Mouse (Mus musculus): ENCODE results near the gene Cyb5r3.
"Not testable (repeated sequence)": the region's sequence is repeated elsewhere in the genome, so short reads cannot be mapped to it uniquely, and the experiment has no call there.

Cyb5r3 gene

GRCm38 (mm10) chr15:83149196-83150072, 23.0 kb downstream of the Cyb5r3 start, which contains the start of gene Poldip3:
Gene Poldip3, minus strand, starts transcription at chr15:83149384.
- peak; percentile 99 for DNase-seq

- DNase-seq = no peak
Measured at GRCm38 (mm10) chr15:83148801-83149195, 23.6 kb downstream of the Cyb5r3 start.

- peak in 1 of 2 experiments; percentile 53 for DNase-seq
Measured at GRCm38 (mm10) chr15:83148395-83148794, 24.0 kb downstream of the Cyb5r3 start.

- no peak for DNase-seq
Measured at GRCm38 (mm10) chr15:83145541-83145940, 26.9 kb downstream of the Cyb5r3 start.

GRCm38 (mm10) chr15:83142861-83143260, 29.5 kb downstream of the Cyb5r3 start:
- no peak for DNase-seq

- DNase-seq = no peak
Measured at GRCm38 (mm10) chr15:83135654-83136053, 36.7 kb downstream of the Cyb5r3 start.

GRCm38 (mm10) chr15:83134671-83135070, 37.7 kb downstream of the Cyb5r3 start:
- no peak for DNase-seq

- no peak for DNase-seq
Measured at GRCm38 (mm10) chr15:83129530-83130231, 42.7 kb downstream of the Cyb5r3 start.

- not testable (repeated sequence) for DNase-seq
Measured at GRCm38 (mm10) chr15:83127037-83127436, 45.4 kb downstream of the Cyb5r3 start.

- DNase-seq = no peak
Measured at GRCm38 (mm10) chr15:83126582-83126981, 45.8 kb downstream of the Cyb5r3 start.

GRCm38 (mm10) chr15:83124625-83125024, 47.8 kb downstream of the Cyb5r3 start:
- DNase-seq = no peak

- DNase-seq = peak; percentile 91 to 94
Measured at GRCm38 (mm10) chr15:83122566-83123145, 49.7 kb downstream of the Cyb5r3 start, which contains the start of gene Rrp7a. Gene Rrp7a, minus strand, starts transcription at chr15:83122801.

GRCm38 (mm10) chr15:83121709-83122565, 50.5 kb downstream of the Cyb5r3 start:
- peak; percentile 56 to 66 for DNase-seq

GRCm38 (mm10) chr15:83118360-83118759, 54.0 kb downstream of the Cyb5r3 start:
- peak; percentile 80 to 83 for DNase-seq

GRCm38 (mm10) chr15:83115071-83115470, 57.3 kb downstream of the Cyb5r3 start:
- no peak for DNase-seq

GRCm38 (mm10) chr15:83114106-83114505, 58.3 kb downstream of the Cyb5r3 start:
- DNase-seq = no peak

- peak; percentile 73 to 87 for DNase-seq
Measured at GRCm38 (mm10) chr15:83112898-83113297, 59.5 kb downstream of the Cyb5r3 start.

- DNase-seq = no peak
Measured at GRCm38 (mm10) chr15:83111874-83112273, 60.5 kb downstream of the Cyb5r3 start.

- no peak for DNase-seq
Measured at GRCm38 (mm10) chr15:83111290-83111689, 61.1 kb downstream of the Cyb5r3 start.

GRCm38 (mm10) chr15:83107814-83108213, 64.6 kb downstream of the Cyb5r3 start:
- DNase-seq = no peak

GRCm38 (mm10) chr15:83106426-83106825, 66.0 kb downstream of the Cyb5r3 start:
- DNase-seq = no peak
